Mouse (Mus musculus) stomach, embryonic 15.5 days (tissue): ENCODE data around the gene Patl2. TPM values are rescaled to one million over a fixed set of nuclear protein-coding genes. Genes with fewer than 3 reads are reported as not detected.
A peak's percentile ranks its signal among the peaks of the same experiment; 100 is the strongest.

ENCODE experiments used
- ATAC-seq: fragments of 200-750 bp; cut with Nextera tagmentation; 2 replicates; pipeline ENCODE4 v1.8.0; 2017; ENCODE audit warnings: low read depth, moderate number of reproducible peaks, moderate TSS enrichment; ENCODE audit not compliant: insufficient read depth, low FRiP score
- H3K27ac ChIP-seq: fragments of 300-500 bp; sonication (generic); 2 replicates; pipeline ENCODE4 v1.5.1; 2015; ENCODE audit warnings: mild to moderate bottlenecking, inconsistent platforms
- H3K27me3 ChIP-seq: fragments of 300-500 bp; sonication (generic); replicated peaks from 2 replicates; pipeline ENCODE4 v1.6.1; 2015; ENCODE audit warnings: inconsistent platforms
- H3K36me3 ChIP-seq: fragments of 300-500 bp; sonication (generic); 2 replicates; pipeline ENCODE4 v1.6.1; 2015; ENCODE audit warnings: inconsistent platforms
- H3K4me1 ChIP-seq: fragments of 300-500 bp; sonication (generic); 2 replicates; pipeline ENCODE4 v1.6.1; 2015; ENCODE audit warnings: inconsistent platforms
- H3K4me2 ChIP-seq: fragments of 300-500 bp; sonication (generic); 2 replicates; pipeline ENCODE4 v1.6.1; 2015; ENCODE audit warnings: mild to moderate bottlenecking, inconsistent platforms
- H3K4me3 ChIP-seq: fragments of 300-500 bp; sonication (generic); replicated peaks from 2 replicates; pipeline ENCODE4 v1.5.1; 2015; ENCODE audit warnings: inconsistent platforms
- H3K9ac ChIP-seq: fragments of 300-500 bp; sonication (generic); 2 replicates; pipeline ENCODE4 v1.6.1; 2015; ENCODE audit warnings: inconsistent platforms
- H3K9me3 ChIP-seq: fragments of 300-500 bp; sonication (generic); 2 replicates; pipeline ENCODE4 v1.6.1; 2016; ENCODE audit warnings: inconsistent platforms
- WGBS: fragments of 180-500 bp; shearing (Covaris S2); methylation state at CpG from one replicate; pipeline ENCODE4 v1.1.7; 2015; 5-methylcytosine and 5-hydroxymethylcytosine counted together
- polyA plus RNA-seq: library from polyadenylated mRNA; unstranded; fragments of >200 nt; fragmentation: Nextera tagmentation; extraction: Ambion mirVana; gene quantifications from 2 replicates; pipeline ENCODE4 v1.2.1, GENCODE M21; 2015

The Patl2 gene
- not detected in 2 replicates for polyA plus RNA-seq

- Histone ChIP-seq H3K4me3 (no peak within 1 kb of the TSS), H3K27me3 (no peaks in the 10 kb centered on the region), H3K27ac (no peak within 1 kb of the TSS), H3K4me2 (no peak within 1 kb of the TSS), H3K4me1 (no peaks in the 10 kb centered on the region), H3K9ac (no peak within 1 kb of the TSS), H3K36me3 (no peaks in the 10 kb centered on the region), H3K9me3 (no peaks in the 10 kb centered on the region)
- WGBS: 81% methylated on average over 17 of the region's 17 CpGs
- ATAC-seq: no peak
These were observed at the start of gene Patl2, which contains the start of gene Terb2 for GRCm38 (mm10) chr2:122186106-122186505. TSS of gene Patl2 (minus strand) at chr2:122186189. TSS of gene Terb2 (plus strand) at chr2:122186272.

- no peak for ATAC-seq
- Histone ChIP-seq H3K27me3 (no peaks in the 10 kb centered on the region), H3K27ac (no peak overlapping the region), H3K4me2 (peak overlapping the region; percentile 90), H3K9me3 (no peaks in the 10 kb centered on the region), H3K9ac (no peak overlapping the region), H3K4me1 (no peaks in the 10 kb centered on the region), H3K4me3 (peak overlapping the region; percentile 66; the same call in 1 of the 2 replicates), H3K36me3 (no peaks in the 10 kb centered on the region)
- WGBS: 79% methylated on average over 2 of the region's 2 CpGs
These were observed 49.4 kb upstream of the Patl2 start for GRCm38 (mm10) chr2:122235425-122235824.

- no peaks in the 10 kb centered on the region for H3K27me3 ChIP-seq
- no peaks in the 10 kb centered on the region for H3K9me3 ChIP-seq
- peak within 1 kb of the TSS; percentile 44 for H3K27ac ChIP-seq
- H3K9ac ChIP-seq: peak within 1 kb of the TSS; percentile 24; the same call in 1 of the 2 replicates
- H3K4me1 ChIP-seq: no peaks in the 10 kb centered on the region
- WGBS: 1% methylated on average over 35 of the region's 35 CpGs
- peak; percentile 88 for ATAC-seq
- H3K4me2 ChIP-seq: peak within 1 kb of the TSS; percentile 90
- peak within 1 kb of the TSS; percentile 66 for H3K4me3 ChIP-seq
- no peaks in the 10 kb centered on the region for H3K36me3 ChIP-seq
These were observed 48.8 kb upstream of the Patl2 start, which contains the start of gene Sord for GRCm38 (mm10) chr2:122234611-122235288. TSS of gene Sord (plus strand) at chr2:122234749.

- Histone ChIP-seq H3K4me3 (peak overlapping the region; percentile 66), H3K9ac (peak overlapping the region; percentile 24; the same call in 1 of the 2 replicates), H3K4me1 (no peaks in the 10 kb centered on the region), H3K4me2 (peak overlapping the region; percentile 90), H3K27me3 (no peaks in the 10 kb centered on the region), H3K9me3 (no peaks in the 10 kb centered on the region), H3K27ac (peak overlapping the region; percentile 38), H3K36me3 (no peaks in the 10 kb centered on the region)
- no peak for ATAC-seq
- 7% methylated on average over 26 of the region's 26 CpGs for WGBS
These were observed 48.0 kb upstream of the Patl2 start for GRCm38 (mm10) chr2:122233759-122234557.

GRCm38 (mm10) chr2:122233341-122233740 lies 47.4 kb upstream of the Patl2 start:
- Histone ChIP-seq H3K9ac (no peak overlapping the region), H3K9me3 (no peaks in the 10 kb centered on the region), H3K36me3 (no peaks in the 10 kb centered on the region), H3K27ac (no peak overlapping the region), H3K4me2 (peak overlapping the region; percentile 90; the same call in 1 of the 2 replicates), H3K27me3 (no peaks in the 10 kb centered on the region), H3K4me3 (no peak overlapping the region), H3K4me1 (no peaks in the 10 kb centered on the region)
- no peak for ATAC-seq
- WGBS: 63% methylated on average over 5 of the region's 5 CpGs

GRCm38 (mm10) chr2:122231616-122232015 lies 45.6 kb upstream of the Patl2 start:
- Histone ChIP-seq H3K27ac (no peak overlapping the region; the same call in 1 of the 2 replicates), H3K36me3 (no peaks in the 10 kb centered on the region), H3K4me1 (no peaks in the 10 kb centered on the region), H3K9me3 (no peaks in the 10 kb centered on the region), H3K9ac (no peak overlapping the region), H3K27me3 (no peaks in the 10 kb centered on the region), H3K4me3 (no peak overlapping the region), H3K4me2 (no peak overlapping the region)
- 83% methylated on average over 9 of the region's 9 CpGs for WGBS
- ATAC-seq: no peak

- H3K4me2 ChIP-seq: no peak overlapping the region
- WGBS: 83% methylated on average over 6 of the region's 6 CpGs
- no peaks in the 10 kb centered on the region for H3K36me3 ChIP-seq
- no peaks in the 10 kb centered on the region for H3K27me3 ChIP-seq
- no peak overlapping the region for H3K9ac ChIP-seq
- no peaks in the 10 kb centered on the region for H3K4me1 ChIP-seq
- no peaks in the 10 kb centered on the region for H3K9me3 ChIP-seq
- ATAC-seq: no peak
- H3K27ac ChIP-seq: no peak overlapping the region
- no peak overlapping the region for H3K4me3 ChIP-seq
These were observed 44.4 kb upstream of the Patl2 start for GRCm38 (mm10) chr2:122230395-122230794.

- no peak overlapping the region for H3K4me2 ChIP-seq
- H3K9me3 ChIP-seq: no peaks in the 10 kb centered on the region
- no peak overlapping the region for H3K4me3 ChIP-seq
- no peak overlapping the region for H3K27ac ChIP-seq
- H3K9ac ChIP-seq: no peak overlapping the region
- H3K4me1 ChIP-seq: no peaks in the 10 kb centered on the region
- H3K36me3 ChIP-seq: no peaks in the 10 kb centered on the region
- no peak for ATAC-seq
- H3K27me3 ChIP-seq: no peaks in the 10 kb centered on the region
These were observed 37.7 kb upstream of the Patl2 start for GRCm38 (mm10) chr2:122223654-122224053.

GRCm38 (mm10) chr2:122222272-122222671 lies 36.3 kb upstream of the Patl2 start:
- H3K9ac ChIP-seq: no peak overlapping the region
- no peak overlapping the region for H3K27ac ChIP-seq
- WGBS: 54% methylated on average over 5 of the region's 5 CpGs
- H3K36me3 ChIP-seq: no peaks in the 10 kb centered on the region
- no peak for ATAC-seq
- no peak overlapping the region for H3K4me3 ChIP-seq
- H3K27me3 ChIP-seq: no peaks in the 10 kb centered on the region
- H3K4me2 ChIP-seq: no peak overlapping the region
- H3K9me3 ChIP-seq: no peaks in the 10 kb centered on the region
- H3K4me1 ChIP-seq: no peaks in the 10 kb centered on the region

GRCm38 (mm10) chr2:122221798-122222197 lies 35.8 kb upstream of the Patl2 start:
- no peaks in the 10 kb centered on the region for H3K9me3 ChIP-seq
- no peak overlapping the region for H3K4me3 ChIP-seq
- no peak; the same call in 1 of the 2 replicates for ATAC-seq
- H3K9ac ChIP-seq: no peak overlapping the region
- H3K27me3 ChIP-seq: no peaks in the 10 kb centered on the region
- no peaks in the 10 kb centered on the region for H3K36me3 ChIP-seq
- H3K4me1 ChIP-seq: no peaks in the 10 kb centered on the region
- WGBS: 26% methylated on average over 5 of the region's 5 CpGs
- no peak overlapping the region for H3K27ac ChIP-seq
- H3K4me2 ChIP-seq: no peak overlapping the region

- no peak for ATAC-seq
- H3K27me3 ChIP-seq: no peaks in the 10 kb centered on the region
- no peak overlapping the region for H3K9ac ChIP-seq
- H3K4me3 ChIP-seq: no peak overlapping the region
- H3K9me3 ChIP-seq: no peaks in the 10 kb centered on the region
- no peaks in the 10 kb centered on the region for H3K4me1 ChIP-seq
- H3K36me3 ChIP-seq: no peaks in the 10 kb centered on the region
- 33% methylated on average over 4 of the region's 4 CpGs for WGBS
- no peak overlapping the region for H3K4me2 ChIP-seq
- no peak overlapping the region for H3K27ac ChIP-seq
These were observed 35.4 kb upstream of the Patl2 start for GRCm38 (mm10) chr2:122221378-122221777.

GRCm38 (mm10) chr2:122218234-122218633 lies 32.2 kb upstream of the Patl2 start:
- Histone ChIP-seq H3K9ac (no peak overlapping the region), H3K27me3 (no peaks in the 10 kb centered on the region), H3K4me2 (no peak overlapping the region), H3K4me3 (no peak overlapping the region), H3K4me1 (no peaks in the 10 kb centered on the region), H3K36me3 (no peaks in the 10 kb centered on the region), H3K9me3 (no peaks in the 10 kb centered on the region), H3K27ac (no peak overlapping the region)
- WGBS: 79% methylated on average over 2 of the region's 2 CpGs
- no peak for ATAC-seq
